Mouse (Mus musculus) kidney, postnatal 0 days (tissue): ENCODE results near the gene Gm49776. TPM values are rescaled to one million over a fixed set of nuclear protein-coding genes. Genes with fewer than 3 reads are reported as not detected.
A peak's percentile ranks its signal among the peaks of the same experiment; 100 is the strongest.
"Not testable (repeated sequence)": the region's sequence is repeated elsewhere in the genome, so short reads cannot be mapped to it uniquely, and the experiment has no call there.

Source experiments
- ATAC-seq: fragments of 200-750 bp; cut with Nextera tagmentation; replicated peaks from 2 replicates; pipeline ENCODE4 v1.8.0; 2017; ENCODE audit warnings: low read depth, moderate number of reproducible peaks, moderate TSS enrichment, moderate library complexity; ENCODE audit not compliant: low FRiP score
- DNase-seq: peaks from one replicate; pipeline ENCODE4 v3.0.0-alpha.2; 2016; ENCODE audit warnings: low spot score
- H3K27ac ChIP-seq: fragments of 300-500 bp; sonication (generic); 2 replicates; pipeline ENCODE4 v1.5.1; 2014; ENCODE audit warnings: mild to moderate bottlenecking
- H3K27me3 ChIP-seq: fragments of 300-500 bp; sonication (generic); 2 replicates; pipeline ENCODE4 v1.6.1; 2014; ENCODE audit warnings: low read length, mixed read lengths; ENCODE audit not compliant: insufficient read depth
- H3K36me3 ChIP-seq: fragments of 300-500 bp; sonication (generic); 2 replicates; pipeline ENCODE4 v1.6.1; 2014; ENCODE audit warnings: low read length, mixed read lengths; ENCODE audit not compliant: insufficient read depth
- H3K4me1 ChIP-seq: fragments of 300-500 bp; sonication (generic); replicated peaks from 2 replicates; pipeline ENCODE4 v1.6.1; 2014; ENCODE audit warnings: antibody characterized with exemption, low read length, mixed read lengths; ENCODE audit not compliant: insufficient read depth
- H3K4me2 ChIP-seq: fragments of 300-500 bp; sonication (generic); 2 replicates; pipeline ENCODE4 v1.6.1; 2014; ENCODE audit warnings: mild to moderate bottlenecking, low read length, moderate library complexity, mixed read lengths
- H3K4me3 ChIP-seq: fragments of 300-500 bp; sonication (generic); replicated peaks from 2 replicates; pipeline ENCODE4 v1.5.1; 2014; ENCODE audit warnings: low read depth, low read length
- H3K9ac ChIP-seq: fragments of 300-500 bp; sonication (generic); 2 replicates; pipeline ENCODE4 v1.6.1; 2014; ENCODE audit warnings: low read depth, low read length
- H3K9me3 ChIP-seq: fragments of 300-500 bp; sonication (generic); replicated peaks from 2 replicates; pipeline ENCODE4 v1.6.1; 2016; ENCODE audit warnings: low read length, inconsistent platforms, mixed read lengths
- CTCF ChIP-seq: IDR thresholded peaks from 2 replicates; pipeline ENCODE4 v1.5.1; 2016; ENCODE audit warnings: antibody characterized with exemption, low read depth, mild to moderate bottlenecking, moderate library complexity
- WGBS: fragments of 180-500 bp; shearing (Covaris S2); extraction: QIAGEN DNeasy Blood & Tissue Kit; methylation state at CpG from one replicate; pipeline ENCODE4 v1.1.7; 2014; 5-methylcytosine and 5-hydroxymethylcytosine counted together
- microRNA counts: library from miRNA; unstranded; fragments of <30 nt; microRNA quantifications from one replicate; lab custom pipeline; 2015
- microRNA-seq: library from miRNA; unstranded; fragments of <30 nt; microRNA quantifications from one replicate; pipeline ENCODE4, GENCODE M21; 2016
- polyA plus RNA-seq: library from polyadenylated mRNA; unstranded; fragments of >200 nt; fragmentation: Nextera tagmentation; extraction: Ambion mirVana; gene quantifications from 2 replicates; pipeline ENCODE4 v1.2.1, GENCODE M21; 2015

Gm49776 gene
- polyA plus RNA-seq, 1 experiment from 2014 or later, result 3.0 TPM

- Histone ChIP-seq H3K9ac (no peak overlapping the region), H3K9me3 (no peaks in the 10 kb centered on the region), H3K36me3 (no peaks in the 10 kb centered on the region), H3K4me2 (no peak overlapping the region), H3K27ac (no peak overlapping the region), H3K4me3 (no peak overlapping the region), H3K4me1 (peaks cover 9% of the 10 kb centered on the region; the same call in 1 of the 2 replicates), H3K27me3 (no peaks in the 10 kb centered on the region)
- 53% methylated on average over 10 of the region's 10 CpGs for WGBS
- no peak for TF ChIP-seq CTCF
- DNase-seq (no peak), ATAC-seq (no peak)
Measured at GRCm38 (mm10) chr16:18198365-18199098, 59.6 kb downstream of the Gm49776 start.

- DNase-seq (no peak), ATAC-seq (no peak)
- H3K4me2 ChIP-seq, result no peak overlapping the region
- no peak overlapping the region for H3K9ac ChIP-seq
- peaks cover 7% of the 10 kb centered on the region; the same call in 1 of the 2 replicates for H3K4me1 ChIP-seq
- no peak overlapping the region for H3K4me3 ChIP-seq
- no peak overlapping the region for H3K27ac ChIP-seq
- H3K9me3 ChIP-seq, result no peaks in the 10 kb centered on the region
- H3K27me3 ChIP-seq, result no peaks in the 10 kb centered on the region
- no peaks in the 10 kb centered on the region for H3K36me3 ChIP-seq
- no peak for TF ChIP-seq CTCF
- WGBS, result 82% methylated on average over 6 of the region's 6 CpGs
Measured at GRCm38 (mm10) chr16:18197881-18198280, 60.2 kb downstream of the Gm49776 start.

GRCm38 (mm10) chr16:18195561-18195960 is 62.6 kb downstream of the Gm49776 start:
- not testable (repeated sequence) for H3K27me3 ChIP-seq, DNase-seq, H3K4me1 ChIP-seq, H3K27ac ChIP-seq, H3K9me3 ChIP-seq, ATAC-seq, H3K9ac ChIP-seq, H3K36me3 ChIP-seq, H3K4me2 ChIP-seq, H3K4me3 ChIP-seq
- WGBS, result 33% methylated on average over 3 of the region's 3 CpGs

MicroRNAs encoded within 50 kb of the gene (microRNA counts, 519-probe panel; counts per million panel counts)
- microRNA mmu-miR-1306 (lab: Ali Mortazavi, UCI), result 330 counts per million, percentile 68 among the panel's probes with 10 or more counts

Small RNA genes lying within 50 kb of the gene (microRNA-seq; reads per million reads assigned to microRNA genes)
- gene Gm24572, result not detected
- gene Mir1306, result 102 reads per million, percentile 51 among the genes with 10 or more reads in this experiment

Other genes starting within 250 kb of the Gm49776 start
- 111 and 115 TPM in 2 replicates for gene Dgcr6, start 205.5 kb downstream of the Gm49776 start, polyA plus RNA-seq
- gene Prodh, start 168.1 kb downstream of the Gm49776 start, polyA plus RNA-seq, result 19.2 and 20.3 TPM in 2 replicates
- 1.0 and 1.2 TPM in 2 replicates for gene Rtn4r, start 130.7 kb downstream of the Gm49776 start, polyA plus RNA-seq
- not detected in 2 replicates for gene Ccdc188, start 40.4 kb downstream of the Gm49776 start, polyA plus RNA-seq
- 13.1 and 13.5 TPM in 2 replicates for gene Zdhhc8, start 23.2 kb downstream of the Gm49776 start, polyA plus RNA-seq
- gene Trmt2a, start 9.6 kb downstream of the Gm49776 start, polyA plus RNA-seq, result 53.0 and 59.2 TPM in 2 replicates
- gene Ranbp1, start 9.6 kb downstream of the Gm49776 start, polyA plus RNA-seq, result 457 and 487 TPM in 2 replicates
- gene Dgcr8, start 30.9 kb upstream of the Gm49776 start, polyA plus RNA-seq, result 15.6 and 18.5 TPM in 2 replicates
- 28.3 and 31.6 TPM in 2 replicates for gene Tango2, start 89.8 kb upstream of the Gm49776 start, polyA plus RNA-seq
- 20.0 and 20.6 TPM in 2 replicates for gene Arvcf, start 89.9 kb upstream of the Gm49776 start, polyA plus RNA-seq
- 29.8 and 30.6 TPM in 2 replicates for gene Txnrd2, start 168.1 kb upstream of the Gm49776 start, polyA plus RNA-seq
- gene Comt, start 168.5 kb upstream of the Gm49776 start, polyA plus RNA-seq, result 107 and 123 TPM in 2 replicates
- 12.9 and 16.1 TPM in 2 replicates for gene Gnb1l, start 240.4 kb upstream of the Gm49776 start, polyA plus RNA-seq
- 2.2 and 3.0 TPM in 2 replicates for gene Rtl10, start 240.6 kb upstream of the Gm49776 start, polyA plus RNA-seq